Mouse (Mus musculus): ENCODE results near the gene Asb1. TPM values are rescaled to one million over a fixed set of nuclear protein-coding genes. Genes with fewer than 3 reads are reported as not detected.

The Asb1 gene
- polyA plus RNA-seq, 1 experiment from 2014 or later, result 6.8 TPM

DNA sequence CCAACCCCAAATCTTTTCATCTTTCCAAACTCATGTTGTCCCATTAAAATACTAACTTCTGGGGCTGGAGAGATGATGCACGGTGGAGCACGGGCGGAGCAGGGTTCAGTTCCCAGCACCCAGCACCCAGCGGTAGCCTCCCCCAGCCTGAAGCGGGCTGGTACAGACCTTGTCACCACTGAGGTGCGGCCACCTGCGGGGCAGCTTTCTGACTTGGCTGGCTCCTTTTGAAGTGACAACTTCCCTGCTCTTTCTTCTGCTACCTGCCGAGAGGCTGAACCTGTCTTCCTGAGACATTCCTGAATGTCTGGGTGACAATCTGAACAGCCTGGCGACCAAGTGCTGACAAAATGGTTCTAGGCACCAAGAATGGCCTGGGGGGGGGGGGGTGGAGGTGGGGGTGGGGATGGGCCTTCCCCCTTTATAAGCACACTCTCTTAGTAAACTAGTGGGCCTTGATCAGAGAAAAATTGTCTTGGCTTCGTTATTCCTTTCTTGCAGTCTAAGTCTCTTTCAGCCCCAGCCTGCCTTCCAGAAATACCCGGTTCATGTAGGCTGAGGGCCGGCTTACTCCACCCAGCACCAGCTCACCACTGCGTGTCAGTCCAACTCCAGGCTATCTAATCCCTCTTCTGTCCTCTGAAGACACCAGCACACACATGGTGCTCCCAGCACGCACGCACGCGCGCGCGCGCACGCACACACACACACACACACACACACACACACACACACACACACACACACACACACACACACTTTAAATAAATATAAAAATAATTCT lies 2.4 kb upstream of the Asb1 start:
- H3K4me3 ChIP-seq (ENCODE audit: low read depth, low read length), result no peak overlapping the region
- no peaks in the 10 kb centered on the region for H3K9me3 ChIP-seq (replicated peaks; ENCODE audit: control insufficient read depth, low read length)
- no peak for DNase-seq (ENCODE audit: low spot score)
- ATAC-seq (replicated peaks; ENCODE audit: insufficient number of reproducible peaks, low FRiP score, low TSS enrichment, low read depth), result no peak
- H3K27ac ChIP-seq (replicated peaks; ENCODE audit: low read depth, low read length), result no peak overlapping the region
- peaks cover 12% of the 10 kb centered on the region for H3K27me3 ChIP-seq (ENCODE audit: control insufficient read depth, insufficient read depth, low read length)
- WGBS, result 15% methylated on average over 22 of the region's 22 CpGs
- H3K4me1 ChIP-seq (ENCODE audit: control insufficient read depth, insufficient read depth, low read length), result no peaks in the 10 kb centered on the region
- no peaks in the 10 kb centered on the region for H3K36me3 ChIP-seq (replicated peaks; ENCODE audit: control insufficient read depth, insufficient read depth, low read depth, low read length)
- H3K9ac ChIP-seq (replicated peaks; ENCODE audit: low read length), result no peak overlapping the region
- H3K4me2 ChIP-seq (ENCODE audit: low read depth, low read length), result no peak overlapping the region

DNA sequence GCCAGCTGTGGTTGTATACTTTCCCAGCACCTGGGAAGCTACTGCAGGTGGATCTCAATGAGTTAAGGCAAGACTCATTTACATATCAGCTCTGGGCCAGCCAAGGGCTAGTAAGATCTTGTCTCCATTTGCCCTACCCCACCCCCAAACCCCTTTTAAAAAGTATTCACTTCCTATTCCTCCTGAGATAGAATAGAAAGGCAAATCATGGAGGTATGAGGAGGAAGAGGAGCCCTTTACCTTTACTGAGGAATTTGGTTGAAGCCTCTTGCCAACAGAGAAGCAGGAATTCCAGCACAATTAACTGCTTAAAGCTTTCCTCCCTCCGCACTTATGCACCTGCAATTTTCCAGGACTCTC lies 1.8 kb upstream of the Asb1 start:
- Histone ChIP-seq H3K4me2 (ENCODE audit: low read depth, low read length) (no peak overlapping the region), H3K9ac (replicated peaks; ENCODE audit: low read length) (no peak overlapping the region), H3K27ac (replicated peaks; ENCODE audit: low read depth, low read length) (no peak overlapping the region), H3K36me3 (replicated peaks; ENCODE audit: control insufficient read depth, insufficient read depth, low read depth, low read length) (no peaks in the 10 kb centered on the region), H3K27me3 (ENCODE audit: control insufficient read depth, insufficient read depth, low read length) (peaks cover 12% of the 10 kb centered on the region), H3K9me3 (replicated peaks; ENCODE audit: control insufficient read depth, low read length) (no peaks in the 10 kb centered on the region), H3K4me1 (ENCODE audit: control insufficient read depth, insufficient read depth, low read length) (no peaks in the 10 kb centered on the region), H3K4me3 (ENCODE audit: low read depth, low read length) (no peak overlapping the region)
- 40% methylated on average over 1 of the region's 1 CpGs for WGBS
- ATAC-seq (replicated peaks; ENCODE audit: insufficient number of reproducible peaks, low FRiP score, low TSS enrichment, low read depth), result no peak
- no peak for DNase-seq (ENCODE audit: low spot score)

DNA sequence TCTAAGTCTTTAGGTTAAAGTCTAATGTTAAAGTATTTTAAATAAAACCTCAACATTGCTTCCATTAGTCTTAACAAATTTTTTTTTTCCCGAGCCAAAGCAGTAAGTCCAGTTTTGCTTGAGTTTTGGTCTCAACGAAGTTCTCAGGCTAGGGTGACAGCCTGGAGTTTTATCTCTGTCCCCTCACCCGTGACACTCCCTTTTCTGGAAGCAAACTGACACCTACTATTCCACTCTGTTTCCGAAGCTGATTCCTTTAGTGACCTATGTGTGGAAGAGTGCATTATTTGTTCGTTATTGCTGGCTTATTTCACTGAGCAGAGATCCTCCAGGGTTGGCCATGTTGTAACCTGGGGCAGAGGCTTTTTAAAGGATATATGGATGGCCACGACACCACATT lies 1.1 kb upstream of the Asb1 start:
- Histone ChIP-seq H3K27me3 (ENCODE audit: control insufficient read depth, insufficient read depth, low read length) (peaks cover 12% of the 10 kb centered on the region), H3K9me3 (replicated peaks; ENCODE audit: control insufficient read depth, low read length) (no peaks in the 10 kb centered on the region), H3K27ac (replicated peaks; ENCODE audit: low read depth, low read length) (no peak overlapping the region), H3K4me3 (ENCODE audit: low read depth, low read length) (no peak overlapping the region; the same call in 1 of the 2 replicates), H3K36me3 (replicated peaks; ENCODE audit: control insufficient read depth, insufficient read depth, low read depth, low read length) (no peaks in the 10 kb centered on the region), H3K4me2 (ENCODE audit: low read depth, low read length) (peak overlapping the region; percentile 95; the same call in 1 of the 2 replicates), H3K9ac (replicated peaks; ENCODE audit: low read length) (no peak overlapping the region), H3K4me1 (ENCODE audit: control insufficient read depth, insufficient read depth, low read length) (no peaks in the 10 kb centered on the region)
- WGBS, result 24% methylated on average over 6 of the region's 6 CpGs
- no peak for ATAC-seq (replicated peaks; ENCODE audit: insufficient number of reproducible peaks, low FRiP score, low TSS enrichment, low read depth)
- DNase-seq (ENCODE audit: low spot score), result no peak

GRCm38 (mm10) chr1:91539704-91540270 lies 557 bp upstream of the Asb1 start:
- Histone ChIP-seq H3K4me2 (ENCODE audit: low read depth, low read length) (peak overlapping the region; percentile 95), H3K36me3 (replicated peaks; ENCODE audit: control insufficient read depth, insufficient read depth, low read depth, low read length) (no peaks in the 10 kb centered on the region; the same call in 1 of the 2 replicates), H3K4me1 (ENCODE audit: control insufficient read depth, insufficient read depth, low read length) (no peaks in the 10 kb centered on the region), H3K9ac (replicated peaks; ENCODE audit: low read length) (peak overlapping the region; percentile 6), H3K9me3 (replicated peaks; ENCODE audit: control insufficient read depth, low read length) (no peaks in the 10 kb centered on the region), H3K4me3 (ENCODE audit: low read depth, low read length) (peak overlapping the region; percentile 88), H3K27me3 (ENCODE audit: control insufficient read depth, insufficient read depth, low read length) (peaks cover 12% of the 10 kb centered on the region), H3K27ac (replicated peaks; ENCODE audit: low read depth, low read length) (no peak overlapping the region)
- peak; percentile 46 for ATAC-seq (replicated peaks; ENCODE audit: insufficient number of reproducible peaks, low FRiP score, low TSS enrichment, low read depth)
- peak; percentile 6 for DNase-seq (ENCODE audit: low spot score)
- WGBS, result 2% methylated on average over 22 of the region's 22 CpGs

GRCm38 (mm10) chr1:91541042-91541592 lies 773 bp downstream of the Asb1 start:
- Histone ChIP-seq H3K9me3 (replicated peaks; ENCODE audit: control insufficient read depth, low read length) (no peaks in the 10 kb centered on the region), H3K36me3 (replicated peaks; ENCODE audit: control insufficient read depth, insufficient read depth, low read depth, low read length) (no peaks in the 10 kb centered on the region; the same call in 1 of the 2 replicates), H3K4me2 (ENCODE audit: low read depth, low read length) (peak overlapping the region; percentile 95), H3K4me1 (ENCODE audit: control insufficient read depth, insufficient read depth, low read length) (no peaks in the 10 kb centered on the region), H3K27ac (replicated peaks; ENCODE audit: low read depth, low read length) (no peak overlapping the region), H3K27me3 (ENCODE audit: control insufficient read depth, insufficient read depth, low read length) (peaks cover 12% of the 10 kb centered on the region), H3K4me3 (ENCODE audit: low read depth, low read length) (peak overlapping the region; percentile 88), H3K9ac (replicated peaks; ENCODE audit: low read length) (peak overlapping the region; percentile 70)
- no peak for DNase-seq (ENCODE audit: low spot score)
- WGBS, result 12% methylated on average over 15 of the region's 15 CpGs
- peak; percentile 1; the same call in 1 of the 2 replicates for ATAC-seq (replicated peaks; ENCODE audit: insufficient number of reproducible peaks, low FRiP score, low TSS enrichment, low read depth)

DNA sequence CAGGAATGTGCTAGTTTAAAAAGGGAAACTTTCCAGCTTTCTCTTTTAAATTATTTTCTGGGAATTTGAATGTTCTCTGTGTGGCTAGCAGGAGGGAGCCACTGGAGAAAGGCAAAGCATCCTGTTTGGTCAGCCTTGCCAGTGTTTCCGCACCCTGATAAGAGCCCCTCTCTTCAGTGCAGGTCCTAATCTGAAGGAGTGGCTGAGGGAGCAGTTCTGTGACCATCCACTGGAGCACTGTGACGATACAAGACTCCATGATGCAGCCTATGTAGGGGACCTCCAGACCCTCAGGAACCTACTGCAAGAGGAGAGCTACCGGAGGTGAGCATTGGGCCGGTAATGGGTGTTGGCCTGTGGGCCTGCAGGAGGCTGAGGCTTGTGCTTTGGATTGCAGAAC lies 3.6 kb downstream of the Asb1 start:
- no peak overlapping the region for H3K27ac ChIP-seq (replicated peaks; ENCODE audit: low read depth, low read length)
- 90% methylated on average over 4 of the region's 4 CpGs for WGBS
- no peak overlapping the region for H3K4me2 ChIP-seq (ENCODE audit: low read depth, low read length)
- DNase-seq (ENCODE audit: low spot score) (no peak), ATAC-seq (replicated peaks; ENCODE audit: insufficient number of reproducible peaks, low FRiP score, low TSS enrichment, low read depth) (no peak)
- no peaks in the 10 kb centered on the region for H3K4me1 ChIP-seq (ENCODE audit: control insufficient read depth, insufficient read depth, low read length)
- H3K27me3 ChIP-seq (ENCODE audit: control insufficient read depth, insufficient read depth, low read length), result peaks cover 4% of the 10 kb centered on the region
- H3K4me3 ChIP-seq (ENCODE audit: low read depth, low read length), result no peak overlapping the region
- no peak overlapping the region for H3K9ac ChIP-seq (replicated peaks; ENCODE audit: low read length)
- no peaks in the 10 kb centered on the region for H3K9me3 ChIP-seq (replicated peaks; ENCODE audit: control insufficient read depth, low read length)
- H3K36me3 ChIP-seq (replicated peaks; ENCODE audit: control insufficient read depth, insufficient read depth, low read depth, low read length), result no peaks in the 10 kb centered on the region; the same call in 1 of the 2 replicates

GRCm38 (mm10) chr1:91545226-91545625 lies 4.9 kb downstream of the Asb1 start:
- Histone ChIP-seq H3K4me3 (ENCODE audit: low read depth, low read length) (no peak overlapping the region), H3K9me3 (replicated peaks; ENCODE audit: control insufficient read depth, low read length) (no peaks in the 10 kb centered on the region), H3K36me3 (replicated peaks; ENCODE audit: control insufficient read depth, insufficient read depth, low read depth, low read length) (no peaks in the 10 kb centered on the region; the same call in 1 of the 2 replicates), H3K27ac (replicated peaks; ENCODE audit: low read depth, low read length) (no peak overlapping the region), H3K4me1 (ENCODE audit: control insufficient read depth, insufficient read depth, low read length) (no peaks in the 10 kb centered on the region), H3K27me3 (ENCODE audit: control insufficient read depth, insufficient read depth, low read length) (no peaks in the 10 kb centered on the region), H3K9ac (replicated peaks; ENCODE audit: low read length) (no peak overlapping the region), H3K4me2 (ENCODE audit: low read depth, low read length) (no peak overlapping the region)
- DNase-seq (ENCODE audit: low spot score) (no peak), ATAC-seq (replicated peaks; ENCODE audit: insufficient number of reproducible peaks, low FRiP score, low TSS enrichment, low read depth) (no peak)
- WGBS, result 78% methylated on average over 1 of the region's 1 CpGs

GRCm38 (mm10) chr1:91547567-91547966 lies 7.2 kb downstream of the Asb1 start:
- H3K27me3 ChIP-seq (ENCODE audit: control insufficient read depth, insufficient read depth, low read length), result no peaks in the 10 kb centered on the region
- no peak for ATAC-seq (replicated peaks; ENCODE audit: insufficient number of reproducible peaks, low FRiP score, low TSS enrichment, low read depth)
- H3K27ac ChIP-seq (replicated peaks; ENCODE audit: low read depth, low read length), result no peak overlapping the region
- 85% methylated on average over 5 of the region's 5 CpGs for WGBS
- H3K36me3 ChIP-seq (replicated peaks; ENCODE audit: control insufficient read depth, insufficient read depth, low read depth, low read length), result no peaks in the 10 kb centered on the region; the same call in 1 of the 2 replicates
- no peak for DNase-seq (ENCODE audit: low spot score)
- no peaks in the 10 kb centered on the region for H3K4me1 ChIP-seq (ENCODE audit: control insufficient read depth, insufficient read depth, low read length)
- H3K4me2 ChIP-seq (ENCODE audit: low read depth, low read length), result no peak overlapping the region
- no peak overlapping the region for H3K4me3 ChIP-seq (ENCODE audit: low read depth, low read length)
- H3K9me3 ChIP-seq (replicated peaks; ENCODE audit: control insufficient read depth, low read length), result no peaks in the 10 kb centered on the region
- no peak overlapping the region for H3K9ac ChIP-seq (replicated peaks; ENCODE audit: low read length)
